Mouse (Mus musculus): ENCODE results near the gene Olfr455. TPM values are rescaled to one million over a fixed set of nuclear protein-coding genes. Genes with fewer than 3 reads are reported as not detected.

Gene Olfr455
- not detected for polyA plus RNA-seq (2015; fragmentation: Illumina TruSeq; extraction: RNeasy Lipid Tissue Mini Kit (QIAGEN cat#74804); ENCODE audit: insufficient read depth, low replicate concordance)

DNA sequence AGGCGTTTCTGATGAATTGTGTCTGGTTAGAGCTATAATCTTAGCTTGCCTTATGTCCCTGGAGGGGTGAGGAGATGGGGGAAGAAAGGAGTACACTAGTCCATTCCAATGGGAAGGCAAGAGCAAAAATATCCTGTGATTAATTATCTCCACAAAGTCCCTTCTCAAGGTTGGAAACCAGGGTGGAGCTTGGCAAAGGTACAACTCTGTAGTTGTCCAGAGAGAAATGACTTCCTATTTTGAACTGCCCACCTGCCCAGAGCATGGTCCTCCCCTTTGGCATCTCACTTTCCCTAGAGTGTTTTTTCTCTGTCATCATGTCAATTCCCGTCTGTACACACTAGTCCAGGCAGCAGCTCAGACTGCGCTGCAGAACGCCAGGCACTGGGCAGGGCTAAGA, at the start of gene Olfr455:
Olfr455 (minus strand) TSS at position 127 of the 400 bp plus-strand sequence.

GRCm38 (mm10) chr6:42487114-42487513, 60.3 kb downstream of the Olfr455 start, which contains the start of gene Olfr456:
TSS of gene Olfr456 (minus strand) at chr6:42487214.

Other genes starting within 250 kb of the Olfr455 start
- gene Fam131b, start 222.9 kb downstream of the Olfr455 start, polyA plus RNA-seq (2015; fragmentation: Illumina TruSeq; extraction: RNeasy Lipid Tissue Mini Kit (QIAGEN cat#74804); ENCODE audit: insufficient read depth, low replicate concordance), result 0.29 TPM
- 29.0 TPM for gene Zyx, start 198.0 kb downstream of the Olfr455 start, polyA plus RNA-seq (2015; fragmentation: Illumina TruSeq; extraction: RNeasy Lipid Tissue Mini Kit (QIAGEN cat#74804); ENCODE audit: insufficient read depth, low replicate concordance)
- gene Epha1, start 174.3 kb downstream of the Olfr455 start, polyA plus RNA-seq (2015; fragmentation: Illumina TruSeq; extraction: RNeasy Lipid Tissue Mini Kit (QIAGEN cat#74804); ENCODE audit: insufficient read depth, low replicate concordance), result 0.07 TPM
- not detected for gene Tas2r143, start 147.3 kb downstream of the Olfr455 start, polyA plus RNA-seq (2015; fragmentation: Illumina TruSeq; extraction: RNeasy Lipid Tissue Mini Kit (QIAGEN cat#74804); ENCODE audit: insufficient read depth, low replicate concordance)
- gene Tas2r135, start 142.2 kb downstream of the Olfr455 start, polyA plus RNA-seq (2015; fragmentation: Illumina TruSeq; extraction: RNeasy Lipid Tissue Mini Kit (QIAGEN cat#74804); ENCODE audit: insufficient read depth, low replicate concordance), result not detected
- not detected for gene Tas2r126, start 113.1 kb downstream of the Olfr455 start, polyA plus RNA-seq (2015; fragmentation: Illumina TruSeq; extraction: RNeasy Lipid Tissue Mini Kit (QIAGEN cat#74804); ENCODE audit: insufficient read depth, low replicate concordance)
- not detected for gene Olfr458, start 82.4 kb downstream of the Olfr455 start, polyA plus RNA-seq (2015; fragmentation: Illumina TruSeq; extraction: RNeasy Lipid Tissue Mini Kit (QIAGEN cat#74804); ENCODE audit: insufficient read depth, low replicate concordance)
- gene Olfr457, start 71.3 kb downstream of the Olfr455 start, polyA plus RNA-seq (2015; fragmentation: Illumina TruSeq; extraction: RNeasy Lipid Tissue Mini Kit (QIAGEN cat#74804); ENCODE audit: insufficient read depth, low replicate concordance), result not detected
- not detected for gene Olfr456, start 60.4 kb downstream of the Olfr455 start, polyA plus RNA-seq (2015; fragmentation: Illumina TruSeq; extraction: RNeasy Lipid Tissue Mini Kit (QIAGEN cat#74804); ENCODE audit: insufficient read depth, low replicate concordance)
- gene Tcaf3, start 50.1 kb upstream of the Olfr455 start, polyA plus RNA-seq (2015; fragmentation: Illumina TruSeq; extraction: RNeasy Lipid Tissue Mini Kit (QIAGEN cat#74804); ENCODE audit: insufficient read depth, low replicate concordance), result not detected
- gene Tcaf2, start 97.7 kb upstream of the Olfr455 start, polyA plus RNA-seq (2015; fragmentation: Illumina TruSeq; extraction: RNeasy Lipid Tissue Mini Kit (QIAGEN cat#74804); ENCODE audit: insufficient read depth, low replicate concordance), result 1.8 TPM
- 8.8 TPM for gene Tcaf1, start 162.5 kb upstream of the Olfr455 start, polyA plus RNA-seq (2015; fragmentation: Illumina TruSeq; extraction: RNeasy Lipid Tissue Mini Kit (QIAGEN cat#74804); ENCODE audit: insufficient read depth, low replicate concordance)
- not detected for gene Olfr453, start 191.8 kb upstream of the Olfr455 start, polyA plus RNA-seq (2015; fragmentation: Illumina TruSeq; extraction: RNeasy Lipid Tissue Mini Kit (QIAGEN cat#74804); ENCODE audit: insufficient read depth, low replicate concordance)
- gene Olfr38, start 208.8 kb upstream of the Olfr455 start, polyA plus RNA-seq (2015; fragmentation: Illumina TruSeq; extraction: RNeasy Lipid Tissue Mini Kit (QIAGEN cat#74804); ENCODE audit: insufficient read depth, low replicate concordance), result not detected
- not detected for gene Olfr452, start 237.5 kb upstream of the Olfr455 start, polyA plus RNA-seq (2015; fragmentation: Illumina TruSeq; extraction: RNeasy Lipid Tissue Mini Kit (QIAGEN cat#74804); ENCODE audit: insufficient read depth, low replicate concordance)

All from spleen, adult 10 weeks (tissue).